Mouse (Mus musculus) olfactory bulb, adult 2 months (tissue): ENCODE data around the gene Slc39a8. TPM values are rescaled to one million over a fixed set of nuclear protein-coding genes. Genes with fewer than 3 reads are reported as not detected.

ENCODE experiments used
- H3K27ac ChIP-seq: fragments of 200-500 bp; 2 replicates; pipeline ENCODE4 v1.5.1; 2012; ENCODE audit warnings: low read depth, low read length; ENCODE audit not compliant: insufficient read depth
- H3K4me1 ChIP-seq: fragments of 200-500 bp; 2 replicates; pipeline ENCODE4 v1.6.1; 2012; ENCODE audit warnings: low read length; ENCODE audit not compliant: control insufficient read depth, insufficient read depth
- H3K4me3 ChIP-seq: fragments of 200-500 bp; 2 replicates; pipeline ENCODE4 v1.5.1; 2012; ENCODE audit warnings: mild to moderate bottlenecking, low read depth, low read length, moderate library complexity; ENCODE audit not compliant: insufficient read depth
- CTCF ChIP-seq: fragments of 200-500 bp; IDR thresholded peaks from 2 replicates; pipeline ENCODE4 v1.5.1; 2012; ENCODE audit warnings: low read depth, mild to moderate bottlenecking, low read length, moderate library complexity; ENCODE audit not compliant: insufficient read depth
- POLR2A ChIP-seq: fragments of 200-500 bp; IDR thresholded peaks from 2 replicates; pipeline ENCODE4 v1.6.1; 2012; ENCODE audit warnings: mild to moderate bottlenecking, low read depth, low read length, moderate library complexity; ENCODE audit not compliant: insufficient read depth
- WGBS: fragments of 180-500 bp; shearing (Covaris S2); methylation state at CpG from one replicate; pipeline ENCODE4 v1.1.7; 2018; 5-methylcytosine and 5-hydroxymethylcytosine counted together
- polyA plus RNA-seq: library from polyadenylated mRNA; stranded (reverse); fragments of >200 nt; gene quantifications from 2 replicates; pipeline ENCODE4 v1.2.4, GENCODE M21; 2012; ENCODE audit warnings: low replicate concordance; ENCODE audit not compliant: missing spikeins, insufficient read depth, insufficient read length

Gene Slc39a8
- polyA plus RNA-seq, 1 experiment = not detected

- 66% methylated on average over 5 of the region's 5 CpGs for whole genome bisulfite sequencing
- Histone ChIP-seq H3K4me3 (no peak overlapping the region), H3K4me1 (no peaks in the 10 kb centered on the region), H3K27ac (no peak overlapping the region)
- TF ChIP-seq CTCF = no peak
- no peak for TF ChIP-seq POLR2A
Observed at GRCm38 (mm10) chr3:135857134-135857533, 32.1 kb downstream of the Slc39a8 start.

DNA sequence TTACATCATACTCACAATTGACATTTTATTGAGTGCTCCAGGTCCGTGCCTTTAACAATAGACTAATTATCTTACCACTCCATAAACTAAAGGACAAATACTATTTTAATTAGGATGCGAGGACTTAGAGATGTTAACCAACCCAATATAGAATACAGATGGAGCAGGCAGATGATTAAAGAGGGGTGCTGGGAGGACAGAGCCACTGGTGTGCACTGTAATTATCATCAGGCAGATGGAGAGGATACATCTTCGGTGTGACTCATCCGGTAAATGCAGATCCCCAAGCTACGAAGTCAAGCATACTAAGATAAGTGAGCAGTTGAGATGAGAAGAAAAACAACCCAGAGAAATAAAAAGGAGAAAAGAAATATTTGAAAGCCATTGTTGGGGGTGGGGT is 34.4 kb downstream of the Slc39a8 start:
- no peak for TF ChIP-seq CTCF
- TF ChIP-seq POLR2A = no peak
- Histone ChIP-seq H3K4me1 (no peaks in the 10 kb centered on the region), H3K4me3 (no peak overlapping the region), H3K27ac (no peak overlapping the region)
- WGBS = 33% methylated on average over 5 of the region's 5 CpGs

DNA sequence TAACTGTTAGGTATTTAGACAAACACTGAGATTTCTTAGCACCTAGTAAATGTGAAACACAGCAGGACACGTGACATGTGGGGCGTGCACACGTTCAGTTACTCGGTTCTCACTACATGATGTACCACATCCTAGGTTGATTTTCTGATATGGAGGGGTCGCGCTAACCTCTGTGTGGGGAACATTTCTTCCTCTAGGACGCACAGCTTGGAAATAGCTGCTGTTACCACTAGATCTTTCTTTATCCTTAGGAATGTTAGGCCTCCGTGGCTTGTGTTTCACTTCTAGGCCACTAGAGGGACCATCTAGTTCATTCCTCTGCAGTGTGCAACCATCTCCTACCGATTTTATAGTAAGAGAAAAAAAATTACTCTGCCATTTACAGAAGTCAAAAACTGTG is 37.7 kb downstream of the Slc39a8 start:
- 54% methylated on average over 9 of the region's 9 CpGs for WGBS
- Histone ChIP-seq H3K27ac (no peak overlapping the region), H3K4me3 (no peak overlapping the region), H3K4me1 (no peaks in the 10 kb centered on the region)
- TF ChIP-seq POLR2A = no peak
- TF ChIP-seq CTCF = no peak

- Histone ChIP-seq H3K27ac (no peak overlapping the region), H3K4me3 (no peak overlapping the region), H3K4me1 (no peaks in the 10 kb centered on the region)
- TF ChIP-seq POLR2A (no peak), CTCF (no peak)
- WGBS = 66% methylated on average over 4 of the region's 4 CpGs
Observed at GRCm38 (mm10) chr3:135869041-135869440, 44.0 kb downstream of the Slc39a8 start.

GRCm38 (mm10) chr3:135872325-135872724 is 47.2 kb downstream of the Slc39a8 start:
- TF ChIP-seq CTCF = no peak
- no peak for TF ChIP-seq POLR2A
- H3K4me3 ChIP-seq = no peak overlapping the region
- no peak overlapping the region for H3K27ac ChIP-seq
- no peaks in the 10 kb centered on the region for H3K4me1 ChIP-seq
- WGBS = 94% methylated on average over 5 of the region's 5 CpGs

GRCm38 (mm10) chr3:135873596-135873995 is 48.5 kb downstream of the Slc39a8 start:
- Histone ChIP-seq H3K4me1 (no peaks in the 10 kb centered on the region), H3K4me3 (no peak overlapping the region), H3K27ac (no peak overlapping the region)
- 77% methylated on average over 3 of the region's 3 CpGs for WGBS
- TF ChIP-seq POLR2A = no peak
- TF ChIP-seq CTCF = no peak

DNA sequence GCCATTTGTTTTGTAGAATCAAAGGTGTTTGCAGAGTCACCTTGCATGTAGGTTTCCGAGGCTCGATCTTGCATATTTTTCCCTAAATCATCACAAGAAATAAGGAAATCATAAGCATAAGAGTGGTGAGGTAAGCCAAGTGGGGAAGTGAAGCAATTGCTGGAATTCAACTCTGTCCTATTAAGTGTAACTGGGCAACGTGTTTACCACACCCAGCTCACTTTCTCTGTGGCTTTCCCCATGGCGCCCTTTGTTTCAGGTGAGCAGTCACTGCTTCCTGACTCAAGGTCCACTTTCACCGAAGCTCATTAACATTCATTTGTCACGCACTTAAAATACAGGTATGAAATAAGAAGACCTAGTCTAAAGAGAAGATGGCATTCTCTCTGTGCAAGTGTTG is 53.0 kb downstream of the Slc39a8 start:
- no peak overlapping the region for H3K27ac ChIP-seq
- TF ChIP-seq CTCF (no peak), POLR2A (no peak)
- H3K4me3 ChIP-seq = no peak overlapping the region
- WGBS = 96% methylated on average over 6 of the region's 6 CpGs
- H3K4me1 ChIP-seq = no peaks in the 10 kb centered on the region

- H3K4me3 ChIP-seq = no peak overlapping the region
- 61% methylated on average over 12 of the region's 12 CpGs for WGBS
- no peak for TF ChIP-seq CTCF
- TF ChIP-seq POLR2A = no peak
- H3K4me1 ChIP-seq = no peaks in the 10 kb centered on the region
- H3K27ac ChIP-seq = no peak overlapping the region
Observed at GRCm38 (mm10) chr3:135885927-135886658, 61.0 kb downstream of the Slc39a8 start.

DNA sequence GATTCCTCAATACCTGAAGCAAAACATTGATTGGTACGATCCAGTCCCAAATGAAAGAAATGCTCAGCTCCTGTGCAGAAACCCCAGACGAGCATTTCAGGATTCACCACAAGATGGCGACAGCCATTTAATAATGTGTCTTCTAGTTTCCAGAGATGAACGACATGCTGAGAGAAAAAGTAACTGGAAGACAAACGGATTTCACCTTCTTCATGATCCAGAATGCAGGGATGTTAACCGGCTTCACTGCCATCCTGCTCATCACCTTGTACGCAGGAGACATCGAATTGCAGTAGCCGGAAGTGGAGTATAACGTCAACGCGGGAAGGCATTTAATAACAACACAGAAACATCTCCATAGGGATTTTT is 61.6 kb downstream of the Slc39a8 start:
- no peaks in the 10 kb centered on the region for H3K4me1 ChIP-seq
- TF ChIP-seq POLR2A (no peak), CTCF (no peak)
- 27% methylated on average over 12 of the region's 12 CpGs for WGBS
- peak overlapping the region; percentile 39 for H3K4me3 ChIP-seq
- no peak overlapping the region for H3K27ac ChIP-seq
